Mouse (Mus musculus) heart, embryonic 11.5 days (tissue): ENCODE measurements around the gene Ccl11. TPM values are rescaled to one million over a fixed set of nuclear protein-coding genes. Genes with fewer than 3 reads are reported as not detected.

Experiments used
- ATAC-seq: fragments of 200-750 bp; cut with Nextera tagmentation; replicated peaks from 2 replicates; pipeline ENCODE4 v1.8.0; 2017; ENCODE audit warnings: moderate library complexity; ENCODE audit not compliant: insufficient number of reproducible peaks, low FRiP score, low TSS enrichment
- H3K27ac ChIP-seq: fragments of 300-500 bp; sonication (generic); 2 replicates; pipeline ENCODE4 v1.5.1; 2014; ENCODE audit warnings: mild to moderate bottlenecking, low read depth, low read length
- H3K27me3 ChIP-seq: fragments of 300-500 bp; sonication (generic); 2 replicates; pipeline ENCODE4 v1.6.1; 2014; ENCODE audit warnings: mild to moderate bottlenecking, low read length, mixed read lengths; ENCODE audit not compliant: control insufficient read depth, insufficient read depth
- H3K36me3 ChIP-seq: fragments of 300-500 bp; sonication (generic); 2 replicates; pipeline ENCODE4 v1.6.1; 2014; ENCODE audit warnings: mild to moderate bottlenecking, low read length, moderate library complexity, mixed read lengths; ENCODE audit not compliant: control insufficient read depth, insufficient read depth
- H3K4me1 ChIP-seq: fragments of 300-500 bp; sonication (generic); 2 replicates; pipeline ENCODE4 v1.6.1; 2014; ENCODE audit warnings: low read length; ENCODE audit not compliant: control insufficient read depth, insufficient read depth
- H3K4me2 ChIP-seq: fragments of 300-500 bp; sonication (generic); 2 replicates; pipeline ENCODE4 v1.6.1; 2014; ENCODE audit warnings: mild to moderate bottlenecking, moderate library complexity
- H3K4me3 ChIP-seq: fragments of 300-500 bp; sonication (generic); 2 replicates; pipeline ENCODE4 v1.5.1; 2014; ENCODE audit warnings: low read depth, low read length
- H3K9ac ChIP-seq: fragments of 300-500 bp; sonication (generic); 2 replicates; pipeline ENCODE4 v1.6.1; 2014; ENCODE audit warnings: mild to moderate bottlenecking, low read depth, low read length, moderate library complexity
- H3K9me3 ChIP-seq: fragments of 300-500 bp; sonication (generic); replicated peaks from 2 replicates; pipeline ENCODE4 v1.6.1; 2016; ENCODE audit warnings: low read length; ENCODE audit not compliant: control insufficient read depth
- WGBS: fragments of 180-500 bp; shearing (Covaris S2); extraction: QIAGEN DNeasy Blood & Tissue Kit; methylation state at CpG from one replicate; pipeline ENCODE4 v1.1.7; 2014; ENCODE audit not compliant: insufficient replicate concordance; 5-methylcytosine and 5-hydroxymethylcytosine counted together
- polyA plus RNA-seq: library from polyadenylated mRNA; unstranded; fragments of >200 nt; fragmentation: Nextera tagmentation; extraction: Ambion mirVana; gene quantifications from 2 replicates; pipeline ENCODE4 v1.2.1, GENCODE M21; 2014

The Ccl11 gene
- polyA plus RNA-seq, 1 experiment from 2014 or later, result not detected

DNA sequence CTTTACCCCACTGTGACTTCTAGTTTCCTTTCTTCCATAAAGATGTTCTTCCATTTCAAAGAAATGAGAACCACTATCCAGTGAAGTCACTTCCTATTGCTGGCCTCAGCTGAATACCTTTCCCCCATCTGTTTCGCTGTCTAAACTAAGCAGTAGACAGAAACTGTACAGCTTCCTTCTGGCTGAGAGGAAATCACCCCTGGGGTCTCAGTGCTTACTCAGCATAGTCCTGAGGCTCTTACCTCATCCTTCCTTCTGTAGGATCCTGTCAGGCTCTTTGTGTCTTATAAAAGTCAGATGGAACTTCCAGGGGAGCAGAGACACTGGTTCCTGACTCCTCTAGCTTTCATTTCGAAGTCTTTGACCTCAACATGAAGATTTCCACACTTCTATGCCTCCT lies 43.9 kb downstream of the Ccl11 start, which contains the start of gene Ccl12:
Gene Ccl12 (plus strand): TSS at position 317 of the 400 bp plus-strand sequence.
- Histone ChIP-seq H3K36me3 (no peaks in the 10 kb centered on the region), H3K4me1 (no peaks in the 10 kb centered on the region)

DNA sequence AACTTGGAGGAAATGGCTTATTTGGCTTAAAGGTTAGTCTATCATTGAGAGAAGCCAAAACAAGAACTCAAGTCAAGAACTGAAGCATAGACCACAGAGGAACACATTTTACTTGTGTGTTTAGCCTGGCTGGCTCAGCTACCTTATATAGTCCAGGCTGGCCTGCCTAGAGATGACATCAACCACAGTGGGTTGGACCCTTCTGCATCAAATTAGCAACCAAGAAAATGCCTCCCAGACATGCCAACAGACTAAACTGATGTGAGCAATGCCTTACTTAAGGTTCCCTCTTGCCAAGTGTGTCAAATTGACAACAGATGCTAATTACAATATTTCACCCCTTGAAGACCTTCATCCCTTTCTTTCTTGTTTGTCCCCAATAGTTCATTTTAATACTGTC lies 52.0 kb downstream of the Ccl11 start:
- Histone ChIP-seq H3K36me3 (no peaks in the 10 kb centered on the region), H3K27ac (no peak overlapping the region), H3K9me3 (no peaks in the 10 kb centered on the region), H3K4me2 (no peak overlapping the region), H3K27me3 (no peaks in the 10 kb centered on the region), H3K4me3 (no peak overlapping the region), H3K4me1 (no peaks in the 10 kb centered on the region), H3K9ac (no peak overlapping the region)
- ATAC-seq, result no peak

More for the DNA sequence above, 43.9 kb downstream of the Ccl11 start, which contains the start of gene Ccl12:
- H3K9me3 ChIP-seq, result no peaks in the 10 kb centered on the region
- H3K27ac ChIP-seq, result no peak within 1 kb of the TSS
- 62% methylated on average over 2 of the region's 2 CpGs for WGBS
- no peak for ATAC-seq
- no peak within 1 kb of the TSS for H3K4me2 ChIP-seq
- H3K9ac ChIP-seq, result no peak within 1 kb of the TSS
- no peak within 1 kb of the TSS for H3K4me3 ChIP-seq
- H3K27me3 ChIP-seq, result no peaks in the 10 kb centered on the region

DNA sequence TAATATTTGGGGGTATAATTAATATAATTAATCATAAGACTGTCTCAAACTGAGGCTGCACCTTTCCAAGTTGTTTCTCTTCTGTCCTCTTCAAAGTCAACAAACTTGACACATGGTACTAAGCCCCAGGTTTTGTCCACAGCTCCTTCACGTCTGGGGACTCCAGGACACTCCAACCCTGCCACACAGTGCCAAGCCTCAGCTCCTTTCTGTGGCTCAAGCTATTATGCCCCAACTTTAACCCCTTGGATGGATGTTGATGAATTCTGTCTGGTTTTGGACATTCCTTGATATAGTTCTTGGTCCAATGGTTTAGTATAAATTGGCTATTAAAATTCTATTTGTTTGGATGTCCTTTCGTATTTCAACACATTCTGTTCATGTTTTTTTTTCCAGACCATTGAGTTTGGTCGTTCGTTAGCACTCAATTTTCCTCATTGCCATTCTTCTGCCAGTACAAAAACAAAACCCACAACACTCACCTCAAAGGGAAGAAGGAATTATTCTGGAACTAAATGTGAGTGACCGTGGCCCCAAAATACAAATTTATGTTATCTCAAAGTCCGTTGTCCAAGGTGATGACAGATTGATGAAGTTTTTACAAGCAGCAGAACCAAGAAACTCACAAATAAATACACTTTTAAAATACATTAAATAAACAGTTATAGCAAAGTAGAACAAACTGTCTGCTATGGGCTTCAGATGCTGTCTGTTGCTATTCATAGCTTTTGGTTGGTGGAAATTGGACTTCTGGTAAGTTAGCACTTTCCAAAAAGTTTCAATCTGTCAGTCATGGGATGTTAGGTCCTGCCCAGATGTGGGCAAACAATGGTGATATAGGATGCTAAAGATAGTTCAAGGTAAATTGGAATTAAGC lies 53.0 kb downstream of the Ccl11 start:
- Histone ChIP-seq H3K27ac (no peak overlapping the region), H3K4me2 (no peak overlapping the region), H3K4me3 (no peak overlapping the region), H3K9me3 (no peaks in the 10 kb centered on the region), H3K4me1 (no peaks in the 10 kb centered on the region), H3K9ac (no peak overlapping the region), H3K36me3 (no peaks in the 10 kb centered on the region), H3K27me3 (no peaks in the 10 kb centered on the region)
- no peak for ATAC-seq
- WGBS, result 63% methylated on average over 6 of the region's 6 CpGs

Other genes with a start within 250 kb of the Ccl11 start
- 0.06 TPM in 1 of 2 replicates, not detected in the other for gene 5530401A14Rik, start 197.2 kb upstream of the Ccl11 start, polyA plus RNA-seq
- gene Asic2, start 89.4 kb upstream of the Ccl11 start, polyA plus RNA-seq, result 0.21 and 0.25 TPM in 2 replicates
- 6.8 and 8.2 TPM in 2 replicates for gene Ccl2, start 22.3 kb upstream of the Ccl11 start, polyA plus RNA-seq
- not detected in 2 replicates for gene Gm17268, start 19.3 kb upstream of the Ccl11 start, polyA plus RNA-seq
- gene Ccl7, start 12.1 kb upstream of the Ccl11 start, polyA plus RNA-seq, result 2.0 and 2.8 TPM in 2 replicates
- gene Ccl12, start 44.0 kb downstream of the Ccl11 start, polyA plus RNA-seq, result 0.62 and 0.66 TPM in 2 replicates
- gene Ccl8, start 57.4 kb downstream of the Ccl11 start, polyA plus RNA-seq, result not detected in 2 replicates
- gene Ccl1, start 247.9 kb downstream of the Ccl11 start, polyA plus RNA-seq, result not detected in 2 replicates